Mouse (Mus musculus): ENCODE measurements around the gene Cntnap1.

GRCm38 (mm10) chr11:101224337-101224736 lies 54.0 kb downstream of the Cntnap1 start:
- TF ChIP-seq CTCF (IDR thresholded peaks at IDR 0.05; ENCODE audit: extremely low read depth, insufficient read depth, low read length) (no peak), POLR2A (IDR thresholded peaks at IDR 0.05; ENCODE audit: extremely low read depth, insufficient read depth, low read length) (no peak)
